Mouse (Mus musculus): ENCODE results near the gene Mtmr12. TPM values are rescaled to one million over a fixed set of nuclear protein-coding genes. Genes with fewer than 3 reads are reported as not detected.

The Mtmr12 gene
- polyA plus RNA-seq, 1 experiment from 2014 or later = 20.7 TPM

MicroRNAs within 50 kb of the gene (microRNA counts, 519-probe panel; counts per million panel counts)
- microRNA mmu-miR-1898 = not detected

Small RNA genes lying within 50 kb of the gene (microRNA-seq; reads per million reads assigned to microRNA genes)
- gene Mir1898 = not detected

Other genes with a start within 250 kb of the Mtmr12 start
- 982 and 1,024 TPM in 2 replicates for gene Sub1, start 208.0 kb upstream of the Mtmr12 start, polyA plus RNA-seq (2016; fragmentation: Nextera tagmentation; extraction: Ambion mirVana)
- 113 and 121 TPM in 2 replicates for gene Zfr, start 87.2 kb upstream of the Mtmr12 start, polyA plus RNA-seq (2016; fragmentation: Nextera tagmentation; extraction: Ambion mirVana)
- gene Golph3, start 116.4 kb downstream of the Mtmr12 start, polyA plus RNA-seq (2016; fragmentation: Nextera tagmentation; extraction: Ambion mirVana) = 97.0 and 97.8 TPM in 2 replicates
- gene 1810049J17Rik, start 116.9 kb downstream of the Mtmr12 start, polyA plus RNA-seq (2016; fragmentation: Nextera tagmentation; extraction: Ambion mirVana) = 0.94 TPM in 1 of 2 replicates, not detected in the other

All from limb, embryonic 12.5 days (tissue).